Mouse (Mus musculus) c-Kit-positive CD71-positive TER-119-positive erythroid progenitor cells, embryonic 14.5 days (primary cell): ENCODE results near the gene Ryr3.

Experiments
- DNase-seq: peaks from one replicate; pipeline ENCODE4 v3.0.0-alpha.2; 2013; ENCODE audit warnings: low spot score

The Ryr3 gene

GRCm38 (mm10) chr2:112910579-112910978, 306.3 kb downstream of the Ryr3 start:
- no peak for DNase-seq

- no peak for DNase-seq
These were observed 307.8 kb downstream of the Ryr3 start for GRCm38 (mm10) chr2:112909142-112909541.

GRCm38 (mm10) chr2:112900747-112901146, 316.1 kb downstream of the Ryr3 start:
- DNase-seq = no peak

GRCm38 (mm10) chr2:112884456-112885114, 332.3 kb downstream of the Ryr3 start:
- DNase-seq = no peak

GRCm38 (mm10) chr2:112881805-112882204, 335.1 kb downstream of the Ryr3 start:
- DNase-seq = no peak

GRCm38 (mm10) chr2:112881376-112881775, 335.5 kb downstream of the Ryr3 start:
- no peak for DNase-seq

GRCm38 (mm10) chr2:112877404-112877803, 339.5 kb downstream of the Ryr3 start:
- DNase-seq = no peak

- DNase-seq = no peak
These were observed 350.8 kb downstream of the Ryr3 start for GRCm38 (mm10) chr2:112866043-112866551.

- no peak for DNase-seq
These were observed 355.1 kb downstream of the Ryr3 start for GRCm38 (mm10) chr2:112861792-112862191.

GRCm38 (mm10) chr2:112845583-112846512, 371.0 kb downstream of the Ryr3 start:
- DNase-seq = no peak

GRCm38 (mm10) chr2:112842877-112843276, 374.0 kb downstream of the Ryr3 start:
- no peak for DNase-seq

GRCm38 (mm10) chr2:112831423-112832305, 385.2 kb downstream of the Ryr3 start:
- no peak for DNase-seq

- DNase-seq = no peak
These were observed 390.3 kb downstream of the Ryr3 start for GRCm38 (mm10) chr2:112826571-112826970.

- no peak for DNase-seq
These were observed 394.2 kb downstream of the Ryr3 start for GRCm38 (mm10) chr2:112822721-112823120.

GRCm38 (mm10) chr2:112819059-112819458, 397.8 kb downstream of the Ryr3 start:
- no peak for DNase-seq

GRCm38 (mm10) chr2:112816976-112817375, 399.9 kb downstream of the Ryr3 start:
- DNase-seq = no peak

GRCm38 (mm10) chr2:112815960-112816359, 400.9 kb downstream of the Ryr3 start:
- no peak for DNase-seq

GRCm38 (mm10) chr2:112812637-112813402, 404.1 kb downstream of the Ryr3 start:
- DNase-seq = peak; percentile 5

GRCm38 (mm10) chr2:112806015-112806414, 410.9 kb downstream of the Ryr3 start:
- DNase-seq = no peak

- DNase-seq = peak; percentile 8
These were observed 416.9 kb downstream of the Ryr3 start for GRCm38 (mm10) chr2:112799995-112800353.

GRCm38 (mm10) chr2:112799351-112799994, 417.4 kb downstream of the Ryr3 start:
- DNase-seq = no peak
